Mouse (Mus musculus): ENCODE data around the gene Rgs9bp. TPM values are rescaled to one million over a fixed set of nuclear protein-coding genes. Genes with fewer than 3 reads are reported as not detected.
"Not testable (repeated sequence)": the region's sequence is repeated elsewhere in the genome, so short reads cannot be mapped to it uniquely, and the experiment has no call there.

Gene Rgs9bp
- polyA plus RNA-seq, 1 experiment = 0.02 TPM

GRCm38 (mm10) chr7:35545881-35546280 lies 39.5 kb downstream of the Rgs9bp start:
- H3K27me3 ChIP-seq (ENCODE audit: control insufficient read depth, insufficient read depth, insufficient read length) = no peaks in the 10 kb centered on the region
- no peak overlapping the region for H3K4me3 ChIP-seq (ENCODE audit: insufficient read depth, poor library complexity, severe bottlenecking)
- H3ac ChIP-seq (ENCODE audit: control insufficient read depth, insufficient read length, low read depth) = no peak overlapping the region
- H3K79me2 ChIP-seq (ENCODE audit: control insufficient read depth, insufficient read depth) = no peaks in the 10 kb centered on the region
- TF ChIP-seq CEBPB (IDR thresholded peaks at IDR 0.05; ENCODE audit: low read depth) (no peak), CTCF (IDR thresholded peaks at IDR 0.05; ENCODE audit: control insufficient read depth, insufficient read depth, insufficient read length) (peak; percentile 61), MAX (IDR thresholded peaks at IDR 0.05) (no peak)
- H3K79me3 ChIP-seq (ENCODE audit: low read depth) = no peaks in the 10 kb centered on the region
- H3K36me3 ChIP-seq (ENCODE audit: control insufficient read depth, insufficient read depth) = peaks cover 16% of the 10 kb centered on the region

GRCm38 (mm10) chr7:35537562-35537961 lies 47.8 kb downstream of the Rgs9bp start, which contains the start of gene Tdrd12:
TSS of gene Tdrd12 (minus strand) at chr7:35537745.
- H3K36me3 ChIP-seq (ENCODE audit: control insufficient read depth, insufficient read depth) = no peaks in the 10 kb centered on the region
- H3K79me3 ChIP-seq (ENCODE audit: low read depth) = no peaks in the 10 kb centered on the region
- TF ChIP-seq MYOG (IDR thresholded peaks at IDR 0.05; ENCODE audit: control insufficient read depth, extremely low read depth, insufficient read length) (no peak), MAX (IDR thresholded peaks at IDR 0.05) (no peak), MYOD1 (IDR thresholded peaks at IDR 0.05; ENCODE audit: control insufficient read depth, insufficient read length, low read depth) (no peak), CTCF (IDR thresholded peaks at IDR 0.05; ENCODE audit: control insufficient read depth, insufficient read depth, insufficient read length) (no peak), CEBPB (IDR thresholded peaks at IDR 0.05; ENCODE audit: low read depth) (no peak), FOSL1 (IDR thresholded peaks at IDR 0.05; ENCODE audit: insufficient read depth, low read length, poor library complexity, severe bottlenecking) (no peak), USF1 (IDR thresholded peaks at IDR 0.05; ENCODE audit: low read depth) (no peak)
- no peak within 1 kb of the TSS for H3K4me3 ChIP-seq (ENCODE audit: insufficient read depth, poor library complexity, severe bottlenecking)
- no peaks in the 10 kb centered on the region for H3K79me2 ChIP-seq (ENCODE audit: control insufficient read depth, insufficient read depth)
- H3ac ChIP-seq (ENCODE audit: control insufficient read depth, insufficient read length, low read depth) = no peak within 1 kb of the TSS
- H3K27me3 ChIP-seq (ENCODE audit: control insufficient read depth, insufficient read depth, insufficient read length) = no peaks in the 10 kb centered on the region

- TF ChIP-seq MAX (IDR thresholded peaks at IDR 0.05) (no peak), USF1 (IDR thresholded peaks at IDR 0.05; ENCODE audit: low read depth) (no peak), MYOG (IDR thresholded peaks at IDR 0.05; ENCODE audit: control insufficient read depth, extremely low read depth, insufficient read length) (no peak), CEBPB (IDR thresholded peaks at IDR 0.05; ENCODE audit: low read depth) (no peak)
- H3K27me3 ChIP-seq (ENCODE audit: control insufficient read depth, insufficient read depth, insufficient read length) = no peaks in the 10 kb centered on the region
- no peaks in the 10 kb centered on the region for H3K79me2 ChIP-seq (ENCODE audit: control insufficient read depth, insufficient read depth)
- no peak overlapping the region for H3ac ChIP-seq (ENCODE audit: control insufficient read depth, insufficient read length, low read depth)
- H3K36me3 ChIP-seq (ENCODE audit: control insufficient read depth, insufficient read depth) = no peaks in the 10 kb centered on the region
- H3K79me3 ChIP-seq (ENCODE audit: low read depth) = no peaks in the 10 kb centered on the region
- H3K4me3 ChIP-seq (ENCODE audit: insufficient read depth, poor library complexity, severe bottlenecking) = no peak overlapping the region
Measured at GRCm38 (mm10) chr7:35535750-35536512, 49.5 kb downstream of the Rgs9bp start.

- H3K27me3 ChIP-seq (ENCODE audit: control insufficient read depth, insufficient read depth, insufficient read length); H3K79me3 ChIP-seq (ENCODE audit: low read depth); H3ac ChIP-seq (ENCODE audit: control insufficient read depth, insufficient read length, low read depth); H3K79me2 ChIP-seq (ENCODE audit: control insufficient read depth, insufficient read depth); H3K4me3 ChIP-seq (ENCODE audit: insufficient read depth, poor library complexity, severe bottlenecking); H3K36me3 ChIP-seq (ENCODE audit: control insufficient read depth, insufficient read depth): not testable (repeated sequence)
Measured at GRCm38 (mm10) chr7:35530544-35530943, 54.8 kb downstream of the Rgs9bp start.

- no peaks in the 10 kb centered on the region for H3K79me3 ChIP-seq (ENCODE audit: low read depth)
- H3K4me3 ChIP-seq (ENCODE audit: insufficient read depth, poor library complexity, severe bottlenecking) = no peak overlapping the region
- TF ChIP-seq MYOD1 (IDR thresholded peaks at IDR 0.05; ENCODE audit: control insufficient read depth, insufficient read length, low read depth) (no peak), MAX (IDR thresholded peaks at IDR 0.05) (no peak), CTCF (IDR thresholded peaks at IDR 0.05; ENCODE audit: control insufficient read depth, insufficient read depth, insufficient read length) (no peak), FOSL1 (IDR thresholded peaks at IDR 0.05; ENCODE audit: insufficient read depth, low read length, poor library complexity, severe bottlenecking) (no peak), MYOG (IDR thresholded peaks at IDR 0.05; ENCODE audit: control insufficient read depth, extremely low read depth, insufficient read length) (no peak), CEBPB (IDR thresholded peaks at IDR 0.05; ENCODE audit: low read depth) (no peak), USF1 (IDR thresholded peaks at IDR 0.05; ENCODE audit: low read depth) (no peak)
- no peaks in the 10 kb centered on the region for H3K36me3 ChIP-seq (ENCODE audit: control insufficient read depth, insufficient read depth)
- no peaks in the 10 kb centered on the region for H3K27me3 ChIP-seq (ENCODE audit: control insufficient read depth, insufficient read depth, insufficient read length)
- no peaks in the 10 kb centered on the region for H3K79me2 ChIP-seq (ENCODE audit: control insufficient read depth, insufficient read depth)
- H3ac ChIP-seq (ENCODE audit: control insufficient read depth, insufficient read length, low read depth) = no peak overlapping the region
Measured at GRCm38 (mm10) chr7:35530026-35530425, 55.4 kb downstream of the Rgs9bp start.

Other genes starting within 250 kb of the Rgs9bp start
- gene Faap24, start 188.7 kb downstream of the Rgs9bp start, polyA plus RNA-seq (2012; fragmentation: generic; extraction: Trizol) = 14.0 TPM
- 20.5 TPM for gene Cep89, start 188.5 kb downstream of the Rgs9bp start, polyA plus RNA-seq (2012; fragmentation: generic; extraction: Trizol)
- not detected for gene Slc7a9, start 136.8 kb downstream of the Rgs9bp start, polyA plus RNA-seq (2012; fragmentation: generic; extraction: Trizol)
- gene Tdrd12, start 47.8 kb downstream of the Rgs9bp start, polyA plus RNA-seq (2012; fragmentation: generic; extraction: Trizol) = not detected
- gene Nudt19, start 29.3 kb downstream of the Rgs9bp start, polyA plus RNA-seq (2012; fragmentation: generic; extraction: Trizol) = 33.9 TPM
- 19.5 TPM for gene Ankrd27, start 662 bp upstream of the Rgs9bp start, polyA plus RNA-seq (2012; fragmentation: generic; extraction: Trizol)
- 157 TPM for gene Pdcd5, start 61.9 kb upstream of the Rgs9bp start, polyA plus RNA-seq (2012; fragmentation: generic; extraction: Trizol)
- gene Dpy19l3, start 168.9 kb upstream of the Rgs9bp start, polyA plus RNA-seq (2012; fragmentation: generic; extraction: Trizol) = 8.2 TPM
- gene Zfp507, start 217.4 kb upstream of the Rgs9bp start, polyA plus RNA-seq (2012; fragmentation: generic; extraction: Trizol) = 7.9 TPM

All from C2C12 (cell line).